Mouse (Mus musculus) intestine, postnatal 0 days (tissue): Measurements from ENCODE around the gene Acad8. TPM values are rescaled to one million over a fixed set of nuclear protein-coding genes. Genes with fewer than 3 reads are reported as not detected.

Experiments
- ATAC-seq: fragments of 200-750 bp; cut with Nextera tagmentation; 2 replicates; pipeline ENCODE4 v1.8.0; 2017; ENCODE audit warnings: mild to moderate bottlenecking, moderate TSS enrichment, moderate library complexity
- H3K27ac ChIP-seq: fragments of 300-500 bp; sonication (generic); 2 replicates; pipeline ENCODE4 v1.5.1; 2014; ENCODE audit warnings: mild to moderate bottlenecking, low read depth, low read length, moderate library complexity
- H3K27me3 ChIP-seq: fragments of 300-500 bp; sonication (generic); replicated peaks from 2 replicates; pipeline ENCODE4 v1.6.1; 2014; ENCODE audit warnings: low read length, mixed read lengths; ENCODE audit not compliant: control insufficient read depth, insufficient read depth
- H3K36me3 ChIP-seq: fragments of 300-500 bp; sonication (generic); 2 replicates; pipeline ENCODE4 v1.6.1; 2014; ENCODE audit warnings: mild to moderate bottlenecking, moderate library complexity; ENCODE audit not compliant: control insufficient read depth, insufficient read depth
- H3K4me1 ChIP-seq: fragments of 300-500 bp; sonication (generic); replicated peaks from 2 replicates; pipeline ENCODE4 v1.6.1; 2014; ENCODE audit warnings: antibody characterized with exemption, low read length, mixed read lengths; ENCODE audit not compliant: control insufficient read depth, insufficient read depth
- H3K4me2 ChIP-seq: fragments of 300-500 bp; sonication (generic); replicated peaks from 2 replicates; pipeline ENCODE4 v1.6.1; 2014; ENCODE audit warnings: low read depth, mild to moderate bottlenecking, moderate library complexity
- H3K4me3 ChIP-seq: fragments of 300-500 bp; sonication (generic); 2 replicates; pipeline ENCODE4 v1.5.1; 2014; ENCODE audit warnings: low read depth, low read length
- H3K9ac ChIP-seq: fragments of 300-500 bp; sonication (generic); 2 replicates; pipeline ENCODE4 v1.6.1; 2014; ENCODE audit warnings: mild to moderate bottlenecking, low read depth, low read length
- H3K9me3 ChIP-seq: fragments of 300-500 bp; sonication (generic); 2 replicates; pipeline ENCODE4 v1.6.1; 2016; ENCODE audit warnings: mixed run types; ENCODE audit not compliant: control insufficient read depth
- CTCF ChIP-seq: sonication (generic); IDR thresholded peaks from 2 replicates; pipeline ENCODE4 v1.5.1; 2016; ENCODE audit warnings: low read depth, mild to moderate bottlenecking, control low read depth, antibody characterized with exemption, moderate library complexity
- WGBS: fragments of 180-500 bp; shearing (Covaris S2); extraction: QIAGEN DNeasy Blood & Tissue Kit; methylation state at CpG from one replicate; pipeline ENCODE4 v1.1.7; 2014; 5-methylcytosine and 5-hydroxymethylcytosine counted together
- polyA plus RNA-seq: library from polyadenylated mRNA; unstranded; fragments of >200 nt; fragmentation: Nextera tagmentation; extraction: Ambion mirVana; gene quantifications from 2 replicates; pipeline ENCODE4 v1.2.1, GENCODE M21; 2015

The Acad8 gene
- polyA plus RNA-seq, result 19.0 and 22.2 TPM in 2 replicates

- Histone ChIP-seq H3K4me2 (peak within 1 kb of the TSS; percentile 70), H3K9ac (peak within 1 kb of the TSS; percentile 61), H3K27ac (peak within 1 kb of the TSS; percentile 3; the same call in 1 of the 2 replicates), H3K4me1 (no peaks in the 10 kb centered on the region), H3K9me3 (no peaks in the 10 kb centered on the region), H3K27me3 (no peaks in the 10 kb centered on the region), H3K36me3 (peaks cover 13% of the 10 kb centered on the region), H3K4me3 (peak within 1 kb of the TSS; percentile 65)
- TF ChIP-seq CTCF, result no peak
- peak; percentile 99 for ATAC-seq
- WGBS, result under 1% methylated on average over 35 of the region's 35 CpGs
Measured at GRCm38 (mm10) chr9:26999461-27000395, at the start of gene Acad8, which contains the start of gene Thyn1. Acad8 (minus strand) TSS chr9:26999566. Thyn1 (plus strand) TSS chr9:26999710.

- H3K36me3 ChIP-seq, result peaks cover 82% of the 10 kb centered on the region
- no peak overlapping the region for H3K9ac ChIP-seq
- 86% methylated on average over 5 of the region's 5 CpGs for WGBS
- no peak overlapping the region for H3K27ac ChIP-seq
- no peak overlapping the region for H3K4me3 ChIP-seq
- no peak for TF ChIP-seq CTCF
- H3K4me1 ChIP-seq, result no peaks in the 10 kb centered on the region
- no peaks in the 10 kb centered on the region for H3K9me3 ChIP-seq
- ATAC-seq, result no peak
- no peak overlapping the region for H3K4me2 ChIP-seq
- H3K27me3 ChIP-seq, result no peaks in the 10 kb centered on the region
Measured at GRCm38 (mm10) chr9:27043892-27044291, 44.5 kb upstream of the Acad8 start.

GRCm38 (mm10) chr9:27030763-27031100 is 31.4 kb upstream of the Acad8 start:
- peaks cover 5% of the 10 kb centered on the region; the same call in 1 of the 2 replicates for H3K4me1 ChIP-seq
- H3K4me3 ChIP-seq, result peak overlapping the region; percentile 91
- peak; percentile 17 for ATAC-seq
- H3K36me3 ChIP-seq, result no peaks in the 10 kb centered on the region
- H3K9ac ChIP-seq, result peak overlapping the region; percentile 85
- H3K9me3 ChIP-seq, result no peaks in the 10 kb centered on the region
- peak overlapping the region; percentile 90 for H3K27ac ChIP-seq
- H3K4me2 ChIP-seq, result peak overlapping the region; percentile 91
- 0% methylated on average over 17 of the region's 17 CpGs for WGBS
- H3K27me3 ChIP-seq, result no peaks in the 10 kb centered on the region
- no peak for TF ChIP-seq CTCF

GRCm38 (mm10) chr9:27029828-27030762 is 30.7 kb upstream of the Acad8 start, which contains the start of the genes Vps26b and Ncapd3:
Vps26b (minus strand) TSS chr9:27030065.
Ncapd3 (plus strand) TSS chr9:27030175.
- peak; percentile 31 for TF ChIP-seq CTCF
- peaks cover 5% of the 10 kb centered on the region; the same call in 1 of the 2 replicates for H3K4me1 ChIP-seq
- H3K27me3 ChIP-seq, result no peaks in the 10 kb centered on the region
- peak within 1 kb of the TSS; percentile 91 for H3K4me2 ChIP-seq
- peak within 1 kb of the TSS; percentile 90 for H3K27ac ChIP-seq
- peak within 1 kb of the TSS; percentile 85 for H3K9ac ChIP-seq
- peak; percentile 94 for ATAC-seq
- no peaks in the 10 kb centered on the region for H3K36me3 ChIP-seq
- no peaks in the 10 kb centered on the region for H3K9me3 ChIP-seq
- H3K4me3 ChIP-seq, result peak within 1 kb of the TSS; percentile 91
- under 1% methylated on average over 76 of the region's 80 CpGs for WGBS

DNA sequence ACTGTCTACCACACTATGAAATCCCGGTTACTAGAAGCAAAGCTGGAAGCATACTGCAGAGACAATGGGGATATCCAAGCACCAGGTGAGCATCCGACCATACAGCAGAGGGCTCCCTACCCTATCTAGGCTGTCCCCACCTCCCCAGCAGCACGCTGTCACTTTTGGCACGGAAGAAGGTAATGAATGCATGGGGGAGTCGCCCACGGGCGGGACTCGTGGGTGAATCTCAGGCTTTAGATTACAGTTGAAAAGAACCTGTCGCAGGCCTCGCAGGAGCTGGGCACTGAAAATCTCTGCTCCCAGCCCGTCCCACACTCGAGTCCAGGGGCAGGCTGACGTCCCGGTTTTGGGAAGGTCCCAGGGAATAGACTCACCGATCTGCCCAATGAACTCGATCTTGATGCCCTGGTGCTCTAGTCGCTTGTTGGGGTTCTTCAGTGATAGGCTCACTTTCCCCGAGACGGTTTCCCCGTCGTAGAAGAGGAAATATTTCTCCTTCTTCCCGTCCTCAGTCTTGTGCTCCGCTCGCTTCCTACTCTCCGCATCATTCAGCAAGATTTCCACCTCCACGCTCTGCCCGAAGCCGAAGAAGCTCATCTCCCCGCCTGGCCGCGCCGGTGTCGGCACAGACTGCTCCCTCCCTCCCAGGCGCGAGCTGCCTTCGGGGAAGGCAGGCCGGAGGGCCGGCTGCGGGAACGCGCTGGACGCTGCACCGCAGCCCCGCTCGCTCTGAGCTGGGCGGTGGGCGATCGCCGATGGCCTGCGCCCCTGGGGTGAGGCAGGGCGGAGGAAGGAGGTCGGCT is 29.9 kb upstream of the Acad8 start:
- Histone ChIP-seq H3K4me1 (peaks cover 5% of the 10 kb centered on the region; the same call in 1 of the 2 replicates), H3K9me3 (no peaks in the 10 kb centered on the region), H3K27me3 (no peaks in the 10 kb centered on the region), H3K36me3 (no peaks in the 10 kb centered on the region), H3K27ac (peak overlapping the region; percentile 90), H3K4me2 (peak overlapping the region; percentile 91), H3K4me3 (peak overlapping the region; percentile 91), H3K9ac (peak overlapping the region; percentile 85)
- under 1% methylated on average over 52 of the region's 52 CpGs for WGBS
- TF ChIP-seq CTCF, result peak; percentile 59
- peak; percentile 23 for ATAC-seq
